Mouse (Mus musculus): ENCODE data around the gene Pdcd1. TPM values are rescaled to one million over a fixed set of nuclear protein-coding genes. Genes with fewer than 3 reads are reported as not detected.
A peak's percentile ranks its signal among the peaks of the same experiment; 100 is the strongest.
"Not testable (repeated sequence)": the region's sequence is repeated elsewhere in the genome, so short reads cannot be mapped to it uniquely, and the experiment has no call there.

Gene Pdcd1
- polyA plus RNA-seq, 2 experiments = 0.09 to 0.50 TPM

- H3K9me3 ChIP-seq (ENCODE audit: control insufficient read depth, low read length) = no peaks in the 10 kb centered on the region
- no peak for ATAC-seq (ENCODE audit: low FRiP score, low read depth)
- TF ChIP-seq POLR2A (IDR thresholded peaks at IDR 0.05; ENCODE audit: borderline replicate concordance, extremely low read depth, insufficient read depth, insufficient read length) = no peak
- 61% methylated on average over 3 of the region's 3 CpGs for WGBS
- H3K36me3 ChIP-seq (ENCODE audit: control insufficient read depth, insufficient read depth, low read length) = no peaks in the 10 kb centered on the region
- no peak overlapping the region for H3K27ac ChIP-seq (replicated peaks; ENCODE audit: low read depth, low read length)
- H3K4me2 ChIP-seq (replicated peaks; ENCODE audit: low read depth, low read length, severe bottlenecking) = no peak overlapping the region
- no peak overlapping the region for H3K9ac ChIP-seq (ENCODE audit: low read depth, low read length, severe bottlenecking)
- no peaks in the 10 kb centered on the region for H3K27me3 ChIP-seq (ENCODE audit: control insufficient read depth, insufficient read depth, low read length)
- H3K4me3 ChIP-seq (replicated peaks; ENCODE audit: low read length) = no peak overlapping the region
- H3K4me1 ChIP-seq (ENCODE audit: control insufficient read depth, insufficient read depth, low read length) = no peaks in the 10 kb centered on the region
- no peak for DNase-seq (ENCODE audit: low spot score)
Measured at GRCm38 (mm10) chr1:94011643-94012042, 40.7 kb downstream of the Pdcd1 start.

- not testable (repeated sequence) for ATAC-seq (ENCODE audit: low FRiP score, low read depth); H3K9me3 ChIP-seq (ENCODE audit: control insufficient read depth, low read length)
- DNase-seq (ENCODE audit: low spot score) = peak; percentile 7
Measured at GRCm38 (mm10) chr1:94008826-94009225, 43.5 kb downstream of the Pdcd1 start.

GRCm38 (mm10) chr1:94005954-94006506 is 46.3 kb downstream of the Pdcd1 start:
- not testable (repeated sequence) for ATAC-seq (ENCODE audit: low FRiP score, low read depth); H3K4me3 ChIP-seq (replicated peaks; ENCODE audit: low read length)
- 58% methylated on average over 2 of the region's 2 CpGs for WGBS

More at GRCm38 (mm10) chr1:94008826-94009225, 43.5 kb downstream of the Pdcd1 start:
- not testable (repeated sequence) for H3K27ac ChIP-seq (replicated peaks; ENCODE audit: low read depth, low read length); H3K36me3 ChIP-seq (ENCODE audit: control insufficient read depth, insufficient read depth, low read length); H3K4me2 ChIP-seq (replicated peaks; ENCODE audit: low read depth, low read length, severe bottlenecking); H3K9ac ChIP-seq (ENCODE audit: low read depth, low read length, severe bottlenecking); H3K4me1 ChIP-seq (ENCODE audit: control insufficient read depth, insufficient read depth, low read length); H3K27me3 ChIP-seq (ENCODE audit: control insufficient read depth, insufficient read depth, low read length); H3K4me3 ChIP-seq (replicated peaks; ENCODE audit: low read length)
- WGBS = 67% methylated on average over 12 of the region's 19 CpGs

GRCm38 (mm10) chr1:94001023-94001422 is 51.3 kb downstream of the Pdcd1 start:
- no peaks in the 10 kb centered on the region for H3K9me3 ChIP-seq (ENCODE audit: control insufficient read depth, low read length)
- 73% methylated on average over 2 of the region's 2 CpGs for WGBS
- DNase-seq (ENCODE audit: low spot score) = no peak
- no peak overlapping the region for H3K27ac ChIP-seq (replicated peaks; ENCODE audit: low read depth, low read length)
- no peaks in the 10 kb centered on the region for H3K4me1 ChIP-seq (ENCODE audit: control insufficient read depth, insufficient read depth, low read length)
- no peak overlapping the region for H3K9ac ChIP-seq (ENCODE audit: low read depth, low read length, severe bottlenecking)
- H3K4me2 ChIP-seq (replicated peaks; ENCODE audit: low read depth, low read length, severe bottlenecking) = no peak overlapping the region
- ATAC-seq (ENCODE audit: low FRiP score, low read depth) = no peak
- H3K4me3 ChIP-seq (replicated peaks; ENCODE audit: low read length) = no peak overlapping the region
- no peaks in the 10 kb centered on the region for H3K27me3 ChIP-seq (ENCODE audit: control insufficient read depth, insufficient read depth, low read length)
- H3K36me3 ChIP-seq (ENCODE audit: control insufficient read depth, insufficient read depth, low read length) = no peaks in the 10 kb centered on the region
- TF ChIP-seq POLR2A (IDR thresholded peaks at IDR 0.05; ENCODE audit: borderline replicate concordance, extremely low read depth, insufficient read depth, insufficient read length) = no peak

More at GRCm38 (mm10) chr1:94005954-94006506, 46.3 kb downstream of the Pdcd1 start:
- H3K4me2 ChIP-seq (replicated peaks; ENCODE audit: low read depth, low read length, severe bottlenecking); DNase-seq (ENCODE audit: low spot score); H3K9ac ChIP-seq (ENCODE audit: low read depth, low read length, severe bottlenecking); H3K27ac ChIP-seq (replicated peaks; ENCODE audit: low read depth, low read length); H3K27me3 ChIP-seq (ENCODE audit: control insufficient read depth, insufficient read depth, low read length); H3K9me3 ChIP-seq (ENCODE audit: control insufficient read depth, low read length); H3K4me1 ChIP-seq (ENCODE audit: control insufficient read depth, insufficient read depth, low read length); H3K36me3 ChIP-seq (ENCODE audit: control insufficient read depth, insufficient read depth, low read length): not testable (repeated sequence)

GRCm38 (mm10) chr1:93991491-93991890 is 60.9 kb downstream of the Pdcd1 start:
- not testable (repeated sequence) for H3K27me3 ChIP-seq (ENCODE audit: control insufficient read depth, insufficient read depth, low read length); ATAC-seq (ENCODE audit: low FRiP score, low read depth); H3K4me1 ChIP-seq (ENCODE audit: control insufficient read depth, insufficient read depth, low read length); H3K36me3 ChIP-seq (ENCODE audit: control insufficient read depth, insufficient read depth, low read length); H3K4me2 ChIP-seq (replicated peaks; ENCODE audit: low read depth, low read length, severe bottlenecking); H3K27ac ChIP-seq (replicated peaks; ENCODE audit: low read depth, low read length); DNase-seq (ENCODE audit: low spot score); H3K9ac ChIP-seq (ENCODE audit: low read depth, low read length, severe bottlenecking); H3K4me3 ChIP-seq (replicated peaks; ENCODE audit: low read length); H3K9me3 ChIP-seq (ENCODE audit: control insufficient read depth, low read length)
- WGBS = 77% methylated on average over 3 of the region's 3 CpGs

DNA sequence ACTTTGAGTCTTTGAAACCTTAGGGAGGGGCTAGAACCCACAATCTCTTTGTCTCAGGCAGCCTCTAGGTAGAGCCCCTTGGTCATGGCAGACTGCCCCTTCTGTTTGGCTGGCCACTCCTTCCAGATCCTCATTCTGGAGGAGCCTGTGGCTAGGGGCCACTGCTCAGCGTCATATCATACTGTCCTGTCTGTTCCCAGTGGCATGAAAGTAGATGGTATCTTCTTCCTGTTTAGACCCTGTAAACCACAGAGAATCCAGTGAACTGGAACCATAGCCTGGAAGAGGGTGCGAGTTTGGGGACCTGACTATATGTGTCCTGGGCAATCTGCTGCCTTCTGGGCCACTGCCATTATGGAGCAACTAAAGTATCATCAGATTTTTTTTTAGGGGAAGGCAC is 61.3 kb downstream of the Pdcd1 start:
- not testable (repeated sequence) for H3K36me3 ChIP-seq (ENCODE audit: control insufficient read depth, insufficient read depth, low read length); H3K27me3 ChIP-seq (ENCODE audit: control insufficient read depth, insufficient read depth, low read length); H3K4me3 ChIP-seq (replicated peaks; ENCODE audit: low read length); H3K9ac ChIP-seq (ENCODE audit: low read depth, low read length, severe bottlenecking); ATAC-seq (ENCODE audit: low FRiP score, low read depth); H3K4me2 ChIP-seq (replicated peaks; ENCODE audit: low read depth, low read length, severe bottlenecking); H3K9me3 ChIP-seq (ENCODE audit: control insufficient read depth, low read length); DNase-seq (ENCODE audit: low spot score); H3K27ac ChIP-seq (replicated peaks; ENCODE audit: low read depth, low read length); H3K4me1 ChIP-seq (ENCODE audit: control insufficient read depth, insufficient read depth, low read length)
- WGBS = 69% methylated on average over 2 of the region's 2 CpGs

DNA sequence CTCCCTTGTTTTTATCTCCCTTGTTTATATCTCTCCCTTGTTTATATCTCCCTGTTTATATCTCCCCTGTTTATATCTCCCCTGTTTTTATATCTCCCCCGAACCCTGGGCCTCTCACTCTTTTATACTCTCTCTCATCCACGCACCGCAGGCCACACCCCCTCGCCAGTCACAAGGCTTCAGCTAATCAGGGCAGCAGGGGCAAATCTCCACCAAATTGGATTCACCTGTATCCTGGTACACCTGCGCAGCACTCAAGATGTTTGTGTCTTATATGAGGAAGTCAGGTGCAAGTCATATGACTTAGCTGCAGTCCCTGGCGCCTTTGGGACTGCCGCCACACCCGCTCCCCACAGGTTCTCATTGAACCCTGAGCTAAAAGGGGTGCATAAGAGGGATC is 62.1 kb downstream of the Pdcd1 start, which contains the start of gene Gal3st2c:
Gene Gal3st2c, plus strand, starts transcription at position 301 of the 400 bp plus-strand sequence.
- not testable (repeated sequence) for H3K9me3 ChIP-seq (ENCODE audit: control insufficient read depth, low read length); H3K36me3 ChIP-seq (ENCODE audit: control insufficient read depth, insufficient read depth, low read length); H3K4me2 ChIP-seq (replicated peaks; ENCODE audit: low read depth, low read length, severe bottlenecking); H3K27me3 ChIP-seq (ENCODE audit: control insufficient read depth, insufficient read depth, low read length); H3K4me1 ChIP-seq (ENCODE audit: control insufficient read depth, insufficient read depth, low read length); H3K27ac ChIP-seq (replicated peaks; ENCODE audit: low read depth, low read length); H3K4me3 ChIP-seq (replicated peaks; ENCODE audit: low read length); ATAC-seq (ENCODE audit: low FRiP score, low read depth); DNase-seq (ENCODE audit: low spot score); H3K9ac ChIP-seq (ENCODE audit: low read depth, low read length, severe bottlenecking)
- 86% methylated on average over 7 of the region's 8 CpGs for WGBS

Data from limb, embryonic 14.5 days (tissue).